Comparison of ENCODE assay signal across 22 mouse cellular contexts in genomic region chr12:25265066-25265465, GRCm38 (mm10).
DNase-seq lines count a peak whose midpoint lies in the region; ATAC-seq and TF ChIP-seq lines count a peak whose summit lies in the region.
"Had no signal": no experiment of that assay in that cellular context is flagged by ENCODE, and none has a peak within 500 bp of the region (broad histone marks: within the 10 kb centered on the region; RNA-seq: fewer than 3 reads in every experiment).

No protein-coding gene starts in this region.

- TF ChIP-seq CTCF in bone marrow, adult 2 months (IDR thresholded peaks at IDR 0.05; ENCODE audit: control insufficient read depth, insufficient read depth, low read length): no peak

- no peaks in the 10 kb centered on the region for H3K36me3 ChIP-seq in limb, embryonic 13.5 days
- H3K36me3 ChIP-seq: heart, embryonic 12.5 days had no signal

- peaks cover 13% of the 10 kb centered on the region; the same call in 1 of the 2 replicates for H3K4me1 ChIP-seq in bone marrow, adult 2 months (ENCODE audit: control insufficient read depth, insufficient read depth, low read length)
- peaks cover 28% of the 10 kb centered on the region for H3K4me1 ChIP-seq in limb, embryonic 13.5 days

- no peak overlapping the region for H3K4me3 ChIP-seq in bone marrow, adult 2 months (replicated peaks; ENCODE audit: control insufficient read depth, low read depth, low read length)
- H3K4me3 ChIP-seq in limb, embryonic 13.5 days: no peak overlapping the region
- H3K4me3 ChIP-seq: erythroblast, embryonic 14.5 days; forebrain, embryonic 13.5 days; heart, adult 2 months; heart, embryonic 12.5 days; layer of hippocampus, adult 2 months had no signal

- peak; percentile 64 for DNase-seq in heart, adult 11 months
- DNase-seq in heart, postnatal 14 days: no peak
- peak; percentile 64 for DNase-seq in lung, postnatal 36 days
- no peak for DNase-seq in lung, postnatal 14 days
- no peak for DNase-seq in yolk sac, embryonic 10.5 days (ENCODE audit: low spot score)
- DNase-seq in embryo, embryonic 10 days (ENCODE audit: low spot score): no peak
- DNase-seq: adrenal gland, postnatal 14 days; cerebellum, adult 18-20 months; cerebellum, postnatal 10 days; gastrocnemius, postnatal 25 days; heart, adult 2 months; kidney, adult 2 months; kidney, postnatal 36 days had no signal

- 51% methylated on average over 13 of the region's 13 CpGs for WGBS in bone marrow, adult 2 months
- 34% methylated on average over 13 of the region's 13 CpGs for WGBS in limb, embryonic 13.5 days

- no peak for TF ChIP-seq POLR2A in bone marrow, adult 2 months (IDR thresholded peaks at IDR 0.05; ENCODE audit: borderline replicate concordance, control insufficient read depth, low read depth, low read length)

- H3K9me3 ChIP-seq in limb, embryonic 13.5 days: no peaks in the 10 kb centered on the region
- H3K9me3 ChIP-seq: forebrain, embryonic 13.5 days; heart, embryonic 12.5 days had no signal

- no peak overlapping the region for H3K9ac ChIP-seq in limb, embryonic 13.5 days
- H3K9ac ChIP-seq: forebrain, embryonic 13.5 days; heart, embryonic 12.5 days had no signal

- H3K27ac ChIP-seq in bone marrow, adult 2 months (ENCODE audit: control insufficient read depth, insufficient read depth, low read depth, low read length, poor library complexity): peak overlapping the region; percentile 60
- no peak overlapping the region for H3K27ac ChIP-seq in limb, embryonic 13.5 days
- H3K27ac ChIP-seq: forebrain, embryonic 13.5 days; heart, adult 2 months; layer of hippocampus, adult 2 months had no signal

- intact Hi-C loops in heart, postnatal 14 days (cut with DNase I): no loop called here

- H3K4me2 ChIP-seq in limb, embryonic 13.5 days (replicated peaks): peak overlapping the region; percentile 21; the same call in 1 of the 2 replicates
- H3K4me2 ChIP-seq: forebrain, embryonic 13.5 days; heart, embryonic 12.5 days; liver, embryonic 11.5 days had no signal

- no peak for ATAC-seq in limb, embryonic 13.5 days (ENCODE audit: low FRiP score, low read depth)
- ATAC-seq: forebrain, embryonic 13.5 days; hindbrain, embryonic 16.5 days; midbrain, embryonic 16.5 days had no signal

- peaks cover 5% of the 10 kb centered on the region; the same call in 1 of the 2 replicates for H3K27me3 ChIP-seq in limb, embryonic 13.5 days
- H3K27me3 ChIP-seq: forebrain, embryonic 13.5 days; heart, embryonic 12.5 days had no signal

Comparison
In these comparisons a context has a peak if more than half of its experiments do, and no peak if none do; other contexts are left out.
1. DNase-seq: peak in heart, adult 11 months (single experiment) and lung, postnatal 36 days (single experiment); none in heart, postnatal 14 days (0 of 2), lung, postnatal 14 days (single experiment), yolk sac, embryonic 10.5 days (single experiment) and embryo, embryonic 10 days (single experiment).